Mouse (Mus musculus) CD4-positive naive resting alpha-beta T cell, adult 57 days (primary cell): Measurements from ENCODE around the gene Mepce. TPM values are rescaled to one million over a fixed set of nuclear protein-coding genes. Genes with fewer than 3 reads are reported as not detected.

Experiments used
- total RNA-seq: library from RNA; stranded (reverse); gene quantifications from one replicate; pipeline ENCODE4 v1.2.4, GENCODE M21; 2023

Gene Mepce
- 168 TPM for total RNA-seq

GRCm38 (mm10) chr5:137787151-137787928 is at the start of gene Mepce, which contains the start of gene Zcwpw1:
Gene Mepce, minus strand, starts transcription at chr5:137787655.
Gene Zcwpw1, plus strand, starts transcription at chr5:137787798.

GRCm38 (mm10) chr5:137835966-137836520 is 48.6 kb upstream of the Mepce start, which contains the start of gene Pilra:
Gene Pilra, minus strand, starts transcription at chr5:137836281.

GRCm38 (mm10) chr5:137778635-137779034 is 8.8 kb downstream of the Mepce start, which contains the start of gene Ppp1r35:
Gene Ppp1r35, plus strand, starts transcription at chr5:137778849.

GRCm38 (mm10) chr5:137745214-137746171 is 42.0 kb downstream of the Mepce start, which contains the start of gene Tsc22d4:
Gene Tsc22d4, plus strand, starts transcription at chr5:137745730.

GRCm38 (mm10) chr5:137741023-137741931 is 46.2 kb downstream of the Mepce start, which contains the start of gene Nyap1:
Gene Nyap1, minus strand, starts transcription at chr5:137741607.

Other genes starting within 250 kb of the Mepce start
- gene Actl6b, start 234.1 kb downstream of the Mepce start, total RNA-seq, result not detected
- not detected for gene Tfr2, start 217.8 kb downstream of the Mepce start, total RNA-seq
- gene Mospd3, start 186.6 kb downstream of the Mepce start, total RNA-seq, result 40.9 TPM
- gene Pcolce, start 173.9 kb downstream of the Mepce start, total RNA-seq, result 1.8 TPM
- 0.53 TPM for gene Fbxo24, start 158.7 kb downstream of the Mepce start, total RNA-seq
- 208 TPM for gene Lrch4, start 158.5 kb downstream of the Mepce start, total RNA-seq
- gene Gm20605, start 158.5 kb downstream of the Mepce start, total RNA-seq, result 63.8 TPM
- gene Sap25, start 146.3 kb downstream of the Mepce start, total RNA-seq, result 111 TPM
- not detected for gene Irs3, start 141.9 kb downstream of the Mepce start, total RNA-seq
- 33.8 TPM for gene Agfg2, start 102.9 kb downstream of the Mepce start, total RNA-seq
- 1.7 TPM for gene Nyap1, start 46.0 kb downstream of the Mepce start, total RNA-seq
- 231 TPM for gene Tsc22d4, start 41.9 kb downstream of the Mepce start, total RNA-seq
- gene Ppp1r35, start 8.8 kb downstream of the Mepce start, total RNA-seq, result 23.3 TPM
- gene Zcwpw1, start 143 bp upstream of the Mepce start, total RNA-seq, result 15.1 TPM
- gene Pilra, start 48.6 kb upstream of the Mepce start, total RNA-seq, result 5.1 TPM
- gene Pilrb1, start 70.5 kb upstream of the Mepce start, total RNA-seq, result 2.1 TPM
- gene Pilrb2, start 84.2 kb upstream of the Mepce start, total RNA-seq, result 1.7 TPM
- gene Cyp3a13, start 134.0 kb upstream of the Mepce start, total RNA-seq, result not detected
- gene Gjc3, start 175.4 kb upstream of the Mepce start, total RNA-seq, result not detected
- gene Azgp1, start 193.9 kb upstream of the Mepce start, total RNA-seq, result not detected
- gene Smok3a, start 233.6 kb upstream of the Mepce start, total RNA-seq, result not detected
- not detected for gene Smok3b, start 233.8 kb upstream of the Mepce start, total RNA-seq